In genomic region chr4:84018135-84018534, GRCm38 (mm10) we compare ENCODE assay signal across 17 mouse cellular contexts.
A peak's percentile ranks its signal among the peaks of the same experiment; 100 is the strongest.
DNase-seq lines count a peak whose midpoint lies in the region; ATAC-seq and TF ChIP-seq lines count a peak whose summit lies in the region.
"Had no signal": no experiment of that assay in that cellular context is flagged by ENCODE, and none has a peak within 500 bp of the region (broad histone marks: within the 10 kb centered on the region; RNA-seq: fewer than 3 reads in every experiment).

No protein-coding gene starts in this region.

- H3K9ac ChIP-seq in forebrain, embryonic 11.5 days (ENCODE audit: low read length) = no peak overlapping the region
- H3K9ac ChIP-seq in lung, embryonic 14.5 days = no peak overlapping the region
- H3K9ac ChIP-seq in heart, embryonic 13.5 days = no peak overlapping the region
- H3K9ac ChIP-seq: forebrain, postnatal 0 days; hindbrain, embryonic 13.5 days; liver, embryonic 14.5 days had no signal

- no peaks in the 10 kb centered on the region for H3K9me3 ChIP-seq in forebrain, embryonic 10.5 days
- H3K9me3 ChIP-seq in forebrain, embryonic 11.5 days (ENCODE audit: control insufficient read depth, low read length) = no peaks in the 10 kb centered on the region
- no peaks in the 10 kb centered on the region for H3K9me3 ChIP-seq in lung, embryonic 14.5 days (ENCODE audit: low read depth, low read length)
- H3K9me3 ChIP-seq in heart, embryonic 13.5 days = no peaks in the 10 kb centered on the region
- H3K9me3 ChIP-seq: hindbrain, embryonic 13.5 days had no signal

- no peak for ATAC-seq in forebrain, embryonic 11.5 days (replicated peaks; ENCODE audit: low FRiP score)
- ATAC-seq in lung, embryonic 14.5 days (ENCODE audit: insufficient read depth) = peak; percentile 44; the same call in 1 of the 2 replicates
- ATAC-seq in heart, embryonic 13.5 days (ENCODE audit: extremely low read depth, insufficient number of reproducible peaks, low FRiP score, low TSS enrichment) = no peak
- ATAC-seq: forebrain, postnatal 0 days had no signal

- H3K4me3 ChIP-seq in forebrain, embryonic 10.5 days = no peak overlapping the region
- H3K4me3 ChIP-seq in forebrain, embryonic 11.5 days (ENCODE audit: low read depth, low read length) = no peak overlapping the region
- H3K4me3 ChIP-seq in lung, embryonic 14.5 days (ENCODE audit: low read depth, low read length) = no peak overlapping the region
- H3K4me3 ChIP-seq in heart, embryonic 13.5 days = no peak overlapping the region
- no peak overlapping the region for H3K4me3 ChIP-seq in myocyte
- H3K4me3 ChIP-seq: hindbrain, embryonic 13.5 days had no signal

- no peaks in the 10 kb centered on the region for H3K27me3 ChIP-seq in forebrain, embryonic 10.5 days (ENCODE audit: poor library complexity, severe bottlenecking)
- H3K27me3 ChIP-seq in forebrain, embryonic 11.5 days (ENCODE audit: control insufficient read depth, insufficient read depth, low read length) = no peaks in the 10 kb centered on the region
- H3K27me3 ChIP-seq in lung, embryonic 14.5 days (ENCODE audit: insufficient read depth, low read length) = no peaks in the 10 kb centered on the region
- H3K27me3 ChIP-seq in heart, embryonic 13.5 days (replicated peaks) = peaks cover 5% of the 10 kb centered on the region; the same call in 1 of the 2 replicates
- no peaks in the 10 kb centered on the region for H3K27me3 ChIP-seq in myocyte (ENCODE audit: control insufficient read depth, insufficient read depth, insufficient read length)
- H3K27me3 ChIP-seq: CH12.LX had no signal

- no peak overlapping the region for H3K4me2 ChIP-seq in forebrain, embryonic 11.5 days (ENCODE audit: low read depth, low read length, severe bottlenecking)
- H3K4me2 ChIP-seq in lung, embryonic 14.5 days = no peak overlapping the region
- H3K4me2 ChIP-seq in heart, embryonic 13.5 days = no peak overlapping the region
- peak overlapping the region; percentile 19 for H3K4me2 ChIP-seq in myocyte (ENCODE audit: low read depth)
- H3K4me2 ChIP-seq: hindbrain, embryonic 13.5 days had no signal

- H3ac ChIP-seq in myocyte (ENCODE audit: control insufficient read depth, insufficient read length) = no peak overlapping the region

- TF ChIP-seq POLR2A in myocyte (IDR thresholded peaks at IDR 0.05; ENCODE audit: insufficient read length, low read depth) = no peak

- WGBS in forebrain, embryonic 10.5 days = 71% methylated on average over 7 of the region's 7 CpGs
- WGBS in forebrain, embryonic 11.5 days = 81% methylated on average over 7 of the region's 7 CpGs
- 43% methylated on average over 7 of the region's 7 CpGs for WGBS in lung, embryonic 14.5 days
- 60% methylated on average over 7 of the region's 7 CpGs for WGBS in heart, embryonic 13.5 days

- peaks cover 24% of the 10 kb centered on the region for H3K4me1 ChIP-seq in forebrain, embryonic 10.5 days
- no peaks in the 10 kb centered on the region for H3K4me1 ChIP-seq in forebrain, embryonic 11.5 days (replicated peaks; ENCODE audit: control insufficient read depth, insufficient read depth, low read length)
- H3K4me1 ChIP-seq in lung, embryonic 14.5 days (ENCODE audit: insufficient read depth) = peaks cover 21% of the 10 kb centered on the region
- peaks cover 53% of the 10 kb centered on the region for H3K4me1 ChIP-seq in heart, embryonic 13.5 days
- H3K4me1 ChIP-seq: hindbrain, embryonic 13.5 days had no signal

- no peaks in the 10 kb centered on the region for H3K79me2 ChIP-seq in myocyte (ENCODE audit: control insufficient read depth, insufficient read depth)

- DNase-seq in forebrain, embryonic 10.5 days (ENCODE audit: extremely low spot score, low spot score) = no peak
- DNase-seq in forebrain, embryonic 11.5 days (ENCODE audit: low spot score) = no peak
- peak; percentile 59 for DNase-seq in lung, embryonic 14.5 days
- no peak for DNase-seq in lung, postnatal 36 days
- DNase-seq in cerebellum, postnatal 10 days = no peak
- DNase-seq in layer of hippocampus, postnatal 25 days (ENCODE audit: extremely low spot score in 1 of 2, low spot score in 1 of 2) = no peak
- DNase-seq: adrenal gland, postnatal 10 days; cerebellum, adult 2 months; forebrain, postnatal 0 days; kidney, adult 9 months; retina, postnatal 1 day; thymus, postnatal 14 days had no signal

- H3K27ac ChIP-seq in forebrain, embryonic 10.5 days = 0 out of 2 replicates have a peak overlapping the region, but pooled peaks have one; percentile 37
- no peak overlapping the region for H3K27ac ChIP-seq in forebrain, embryonic 11.5 days (ENCODE audit: low read depth, low read length)
- peak overlapping the region; percentile 69 for H3K27ac ChIP-seq in lung, embryonic 14.5 days (ENCODE audit: low read depth)
- peak overlapping the region; percentile 45 for H3K27ac ChIP-seq in heart, embryonic 13.5 days (replicated peaks)
- H3K27ac ChIP-seq: hindbrain, embryonic 13.5 days; liver, embryonic 14.5 days had no signal

- H3K36me3 ChIP-seq in forebrain, embryonic 10.5 days (replicated peaks) = no peaks in the 10 kb centered on the region
- H3K36me3 ChIP-seq in forebrain, embryonic 11.5 days (ENCODE audit: control insufficient read depth, insufficient read depth, low read length) = no peaks in the 10 kb centered on the region
- no peaks in the 10 kb centered on the region for H3K36me3 ChIP-seq in lung, embryonic 14.5 days (ENCODE audit: insufficient read depth)
- H3K36me3 ChIP-seq in heart, embryonic 13.5 days = no peaks in the 10 kb centered on the region
- H3K36me3 ChIP-seq in myocyte (ENCODE audit: control insufficient read depth, insufficient read depth) = no peaks in the 10 kb centered on the region
- H3K36me3 ChIP-seq: hindbrain, embryonic 13.5 days had no signal

- TF ChIP-seq CTCF in lung, embryonic 14.5 days (IDR thresholded peaks at IDR 0.05; ENCODE audit: low read depth) = no peak

TF ChIP-seq in myocyte, 11 proteins besides CTCF, POLR2A, EP300 and RAD21:
- TF ChIP-seq USF1 (IDR thresholded peaks at IDR 0.05; ENCODE audit: low read depth) = no peak
- TF ChIP-seq SRF (IDR thresholded peaks at IDR 0.05; ENCODE audit: control insufficient read depth, insufficient read length, low read depth) = no peak
- no peak for TF ChIP-seq MYOD1 (IDR thresholded peaks at IDR 0.05; ENCODE audit: control insufficient read depth in 1 of 3, insufficient read length in 2 of 3, low read depth in 2 of 3)
- TF ChIP-seq POLR2AphosphoS2 (IDR thresholded peaks at IDR 0.05; ENCODE audit: insufficient read length, low read depth) = no peak
- no peak for TF ChIP-seq MAX (IDR thresholded peaks at IDR 0.05; ENCODE audit: low read depth)
- no peak for TF ChIP-seq CEBPB (IDR thresholded peaks at IDR 0.05; ENCODE audit: insufficient read depth, poor library complexity, severe bottlenecking)
